Mouse (Mus musculus) small intestine, adult 10 weeks (tissue): ENCODE data around the gene Ang6. TPM values are rescaled to one million over a fixed set of nuclear protein-coding genes. Genes with fewer than 3 reads are reported as not detected.

ENCODE experiments used
- polyA plus RNA-seq: library from polyadenylated mRNA; stranded (reverse); fragments of 350-450 nt; fragmentation: Illumina TruSeq; extraction: RNeasy Lipid Tissue Mini Kit (QIAGEN cat#74804); gene quantifications from one replicate; pipeline ENCODE4 v1.2.3, GENCODE M21; 2014; ENCODE audit warnings: low replicate concordance

Ang6 gene
- polyA plus RNA-seq, result not detected

GRCm38 (mm10) chr14:44002169-44002568, at the start of gene Ang6:
TSS of gene Ang6 (minus strand) at chr14:44002269.

GRCm38 (mm10) chr14:43956769-43957168, 45.3 kb downstream of the Ang6 start, which contains the start of gene Ang5:
TSS of gene Ang5 (plus strand) at chr14:43957069.

Other genes with a start within 250 kb of the Ang6 start
- gene Gm8180, start 217.5 kb downstream of the Ang6 start, polyA plus RNA-seq, result not detected
- not detected for gene Ear1, start 126.8 kb downstream of the Ang6 start, polyA plus RNA-seq
- not detected for gene Ear10, start 78.7 kb downstream of the Ang6 start, polyA plus RNA-seq
- gene Gm8113, start 76.9 kb downstream of the Ang6 start, polyA plus RNA-seq, result 1.8 TPM
- gene Ang5, start 45.2 kb downstream of the Ang6 start, polyA plus RNA-seq, result not detected
- 10.1 TPM for gene Ear2, start 100.4 kb upstream of the Ang6 start, polyA plus RNA-seq
- not detected for gene Gm3327, start 121.6 kb upstream of the Ang6 start, polyA plus RNA-seq
- not detected for gene Gm8212, start 195.4 kb upstream of the Ang6 start, polyA plus RNA-seq
- not detected for gene 4930503E14Rik, start 211.0 kb upstream of the Ang6 start, polyA plus RNA-seq